Mouse (Mus musculus): ENCODE results near the gene Iscu. TPM values are rescaled to one million over a fixed set of nuclear protein-coding genes. Genes with fewer than 3 reads are reported as not detected.
"Not testable (repeated sequence)": the region's sequence is repeated elsewhere in the genome, so short reads cannot be mapped to it uniquely, and the experiment has no call there.

The Iscu gene
- total RNA-seq, 2 experiments from 2014 or later = 36.4 to 54.9 TPM

DNA sequence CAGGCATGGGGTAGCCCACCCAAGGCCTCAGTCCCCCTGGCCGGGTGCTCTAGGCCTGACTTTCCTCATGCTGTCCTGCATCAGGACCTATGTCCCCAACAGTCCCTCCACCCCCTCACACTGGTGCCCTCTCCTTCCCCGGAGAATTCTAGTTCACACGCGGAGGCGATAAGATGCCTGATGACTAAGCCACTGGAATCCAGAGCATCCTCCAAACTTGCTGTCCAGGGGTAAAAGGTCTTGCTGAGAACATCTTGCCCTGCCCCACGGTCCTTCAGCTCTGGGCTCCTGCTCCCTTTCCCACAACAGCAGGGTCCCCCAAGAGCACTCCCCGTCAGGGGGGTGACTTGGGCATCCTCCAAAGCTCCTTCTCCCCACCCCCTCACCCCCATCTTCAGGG is 10.1 kb downstream of the Iscu start:
- no peak for ATAC-seq (replicated peaks; ENCODE audit: low FRiP score, poor library complexity, severe bottlenecking)

DNA sequence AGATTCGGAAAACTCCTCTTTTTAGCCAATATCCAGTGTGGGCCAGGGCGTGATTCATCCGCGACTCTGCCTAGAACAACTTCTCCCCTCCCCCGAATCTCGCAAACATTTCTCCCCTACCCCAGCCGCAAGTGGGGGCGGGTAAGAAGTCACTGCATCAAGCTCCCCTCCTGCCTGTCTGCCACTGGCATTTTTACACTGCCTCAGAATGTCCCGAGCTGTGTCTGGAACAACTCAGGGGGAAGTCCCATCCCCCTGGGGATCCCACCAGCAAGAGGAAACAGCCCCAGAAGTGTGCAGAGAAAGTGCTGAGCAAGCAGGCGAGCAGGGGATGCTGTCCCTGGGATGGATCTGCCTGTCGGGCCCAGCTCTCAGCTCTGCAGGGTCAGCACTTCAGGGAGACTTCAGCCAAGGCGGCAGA is 11.0 kb downstream of the Iscu start:
- ATAC-seq (replicated peaks; ENCODE audit: low FRiP score, poor library complexity, severe bottlenecking) = no peak

DNA sequence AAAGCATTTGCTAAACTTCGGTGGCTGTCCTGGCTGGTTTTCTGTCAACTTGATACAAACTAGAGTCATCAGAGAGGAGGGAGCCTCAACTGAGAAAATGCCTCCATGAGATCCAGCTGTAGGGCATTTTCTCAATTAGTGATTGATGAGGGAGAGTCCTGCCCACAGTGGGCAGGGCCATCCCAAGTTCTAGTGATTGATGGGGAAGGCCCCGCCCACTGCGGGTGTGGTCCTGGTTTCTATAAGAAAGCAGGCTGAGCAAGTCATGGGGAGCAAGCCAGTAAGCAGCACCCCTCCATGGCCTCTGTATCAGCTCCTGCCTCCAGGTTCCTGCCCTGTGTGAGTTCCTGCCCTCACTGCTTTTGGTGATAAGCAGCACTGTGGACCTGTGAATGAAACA is 11.6 kb downstream of the Iscu start:
- not testable (repeated sequence) for ATAC-seq (replicated peaks; ENCODE audit: low FRiP score, poor library complexity, severe bottlenecking)

DNA sequence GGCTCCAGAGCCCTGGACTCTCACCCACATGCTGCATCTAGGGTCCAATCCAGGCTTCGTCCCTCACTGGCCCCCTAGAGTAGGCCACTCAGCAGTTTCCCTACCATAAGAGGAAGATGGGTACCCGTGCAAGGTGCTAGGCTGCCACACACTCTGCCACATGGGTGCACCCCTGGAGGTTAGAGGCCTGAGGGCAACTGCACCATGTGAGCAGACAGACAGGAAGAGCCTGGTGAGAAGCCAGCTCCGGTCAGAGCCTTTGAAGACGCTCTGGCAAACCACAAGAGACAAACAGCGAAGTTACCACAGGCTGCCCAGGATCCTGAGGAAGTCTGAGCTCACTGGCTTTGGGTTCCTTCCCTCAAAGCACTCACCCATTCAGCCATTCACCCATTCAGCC is 14.4 kb downstream of the Iscu start:
- ATAC-seq (replicated peaks; ENCODE audit: low FRiP score, poor library complexity, severe bottlenecking) = no peak

DNA sequence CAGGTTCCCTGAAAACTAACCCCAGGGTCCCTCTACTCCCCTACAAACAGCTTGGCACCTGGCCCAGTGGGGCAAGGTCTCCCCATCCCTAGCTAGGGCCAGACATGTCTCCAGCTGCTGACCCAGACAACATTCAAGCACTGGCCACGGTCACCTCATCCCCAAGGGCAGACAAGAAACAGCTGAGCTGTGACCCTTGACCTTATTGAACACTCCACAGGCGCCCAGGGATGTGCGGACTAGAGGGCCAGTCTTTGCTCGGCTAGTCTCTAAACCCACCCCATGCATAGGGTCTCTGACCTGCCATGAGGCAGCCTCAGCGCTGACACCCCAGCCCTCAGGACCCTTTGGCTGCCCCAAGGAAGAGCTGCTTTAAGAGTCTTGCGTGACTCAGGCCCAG is 16.1 kb downstream of the Iscu start:
- no peak for ATAC-seq (replicated peaks; ENCODE audit: low FRiP score, poor library complexity, severe bottlenecking)

DNA sequence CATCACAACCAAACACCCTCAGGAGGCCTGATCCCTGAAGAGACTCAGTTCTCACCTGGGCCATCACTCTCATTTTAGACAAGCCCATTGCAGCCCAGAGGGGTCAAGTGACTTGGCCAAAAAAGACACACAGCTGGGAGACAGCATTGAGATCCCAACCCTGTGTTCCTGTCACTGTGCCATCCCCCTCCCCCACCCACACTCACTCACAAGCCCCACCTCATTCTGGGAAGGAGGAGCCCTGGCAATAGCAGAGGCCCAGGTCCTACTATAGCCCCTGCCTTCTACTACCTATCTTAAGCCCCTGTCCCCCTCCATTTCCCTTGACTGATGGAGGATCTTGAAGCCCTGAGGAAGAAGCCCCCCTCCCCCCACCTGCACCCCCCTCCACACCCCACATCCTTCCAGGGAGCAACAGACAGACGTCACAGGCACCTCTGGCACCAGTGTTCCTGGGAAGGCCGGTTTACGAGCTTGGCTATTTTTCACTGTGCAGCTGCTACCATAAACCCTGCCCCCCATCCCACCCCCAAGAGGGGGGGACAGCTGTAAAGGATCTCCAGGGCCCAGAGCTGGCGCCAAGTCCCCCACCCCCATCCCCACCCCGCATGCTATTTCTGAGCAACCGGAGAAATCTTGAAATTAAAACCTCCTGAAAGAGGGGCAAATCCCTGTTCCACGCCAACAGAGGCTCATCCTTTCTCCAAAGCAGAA is 16.7 kb downstream of the Iscu start:
- no peak for ATAC-seq (replicated peaks; ENCODE audit: low FRiP score, poor library complexity, severe bottlenecking)

DNA sequence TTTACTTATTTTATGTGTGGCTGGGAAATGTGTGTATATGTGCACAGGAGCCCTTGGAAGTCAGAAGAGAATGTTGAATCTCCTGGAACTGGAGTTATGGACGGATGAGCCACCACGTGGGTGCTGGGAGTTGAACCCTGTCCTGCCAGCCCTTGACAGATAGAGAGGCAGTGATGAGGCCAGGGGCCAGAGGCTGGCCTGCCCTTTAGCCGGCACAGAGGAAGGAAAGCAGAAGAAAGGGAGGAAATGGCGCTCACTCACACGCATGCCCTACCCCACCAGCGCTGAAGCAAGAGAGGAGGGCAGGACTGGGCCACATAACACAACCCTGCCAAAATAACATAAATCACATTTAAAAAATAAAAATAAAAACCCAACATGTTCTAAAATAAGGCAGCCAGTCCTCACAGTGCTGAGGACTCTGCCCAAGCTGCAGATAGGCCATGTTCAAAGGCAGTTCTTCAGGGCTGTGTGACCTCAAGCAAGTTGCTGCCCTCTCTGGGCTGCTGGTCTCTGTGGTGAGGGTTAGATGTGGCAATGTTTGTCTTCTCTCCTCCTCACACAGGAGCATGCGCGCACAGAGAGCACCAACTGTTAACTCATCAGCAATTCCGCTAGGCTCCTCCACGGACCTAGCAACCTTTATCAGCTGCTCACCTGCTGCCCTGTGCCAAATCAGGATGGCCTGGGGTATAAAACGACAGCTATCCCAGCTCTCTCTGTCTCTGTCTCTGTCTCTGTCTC is 18.1 kb downstream of the Iscu start:
- ATAC-seq (replicated peaks; ENCODE audit: low FRiP score, poor library complexity, severe bottlenecking) = no peak

DNA sequence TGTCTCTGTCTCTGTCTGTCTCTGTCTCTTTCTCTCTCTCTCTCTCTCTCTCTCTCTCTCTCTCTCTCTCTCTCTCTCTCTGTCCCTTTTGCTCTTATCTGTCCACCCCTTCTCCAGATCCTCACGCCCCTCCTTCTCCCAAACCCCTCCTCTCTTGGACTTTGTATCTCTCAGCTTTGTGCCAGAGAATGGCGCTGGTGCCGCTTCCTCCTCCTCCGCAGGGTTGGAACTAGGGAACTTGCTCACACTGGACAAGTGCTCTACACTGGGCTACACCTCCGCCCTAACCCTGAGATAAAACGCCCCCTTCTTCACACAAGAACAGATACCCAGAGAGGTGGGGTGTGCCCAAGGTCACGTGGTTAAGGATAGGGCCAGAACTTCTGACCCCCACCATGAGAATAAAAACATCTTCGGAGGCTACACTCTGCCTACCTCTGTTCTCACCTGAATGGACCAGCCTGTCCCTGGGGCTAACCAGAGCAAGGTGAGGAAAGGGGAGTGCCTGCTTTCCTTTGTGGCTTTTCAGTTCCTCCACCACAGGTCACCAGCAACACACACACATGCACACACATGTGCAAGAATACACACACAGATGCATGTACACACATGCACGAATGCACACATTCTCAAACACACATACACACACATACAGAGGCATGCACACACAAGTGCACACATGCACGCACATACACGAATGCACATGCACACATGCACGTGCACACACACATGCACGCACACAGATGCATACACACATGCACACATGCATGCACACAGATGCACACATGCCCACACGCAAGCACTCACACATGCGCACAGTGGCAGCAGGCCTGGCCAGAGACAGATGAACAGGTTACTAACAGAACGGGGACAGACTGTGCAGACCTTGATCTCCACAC is 18.9 kb downstream of the Iscu start:
- no peak for ATAC-seq (replicated peaks; ENCODE audit: low FRiP score, poor library complexity, severe bottlenecking)

DNA sequence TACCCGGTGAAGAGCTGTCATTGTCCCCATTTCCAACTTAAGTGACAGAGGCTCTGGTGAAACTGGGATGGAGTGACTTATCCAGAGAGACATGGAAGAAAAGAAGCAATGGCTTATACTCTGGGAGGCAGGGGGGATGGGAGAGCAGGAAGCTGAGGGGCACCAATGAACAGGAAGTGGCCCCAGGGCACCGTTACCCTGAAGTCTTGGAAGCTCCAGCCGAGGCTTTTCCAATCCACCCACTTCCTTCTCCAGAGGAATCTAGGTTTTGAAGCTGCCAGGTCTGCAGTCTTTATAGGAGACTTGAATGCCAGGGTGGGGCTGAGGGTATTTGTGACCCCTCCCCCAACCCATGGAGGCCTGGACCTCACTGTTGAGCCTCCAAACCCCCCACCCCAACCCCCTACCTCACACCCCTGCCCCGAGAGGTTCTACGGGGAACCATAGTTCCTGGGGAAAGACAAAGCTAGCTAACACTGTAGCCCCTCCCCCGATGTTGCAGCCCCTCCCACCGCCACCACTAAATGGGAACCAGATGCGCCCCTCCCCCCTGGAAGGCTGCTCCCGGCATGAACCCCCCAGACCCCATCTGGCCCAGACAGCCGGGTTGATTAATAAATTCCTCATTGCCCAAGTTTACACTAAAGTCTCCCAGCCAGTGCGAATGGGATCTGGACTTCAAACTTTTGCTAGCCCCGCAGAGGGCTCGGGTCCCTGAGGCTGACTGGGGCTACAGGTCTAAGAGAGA is 24.0 kb downstream of the Iscu start:
- ATAC-seq (replicated peaks; ENCODE audit: low FRiP score, poor library complexity, severe bottlenecking) = no peak

DNA sequence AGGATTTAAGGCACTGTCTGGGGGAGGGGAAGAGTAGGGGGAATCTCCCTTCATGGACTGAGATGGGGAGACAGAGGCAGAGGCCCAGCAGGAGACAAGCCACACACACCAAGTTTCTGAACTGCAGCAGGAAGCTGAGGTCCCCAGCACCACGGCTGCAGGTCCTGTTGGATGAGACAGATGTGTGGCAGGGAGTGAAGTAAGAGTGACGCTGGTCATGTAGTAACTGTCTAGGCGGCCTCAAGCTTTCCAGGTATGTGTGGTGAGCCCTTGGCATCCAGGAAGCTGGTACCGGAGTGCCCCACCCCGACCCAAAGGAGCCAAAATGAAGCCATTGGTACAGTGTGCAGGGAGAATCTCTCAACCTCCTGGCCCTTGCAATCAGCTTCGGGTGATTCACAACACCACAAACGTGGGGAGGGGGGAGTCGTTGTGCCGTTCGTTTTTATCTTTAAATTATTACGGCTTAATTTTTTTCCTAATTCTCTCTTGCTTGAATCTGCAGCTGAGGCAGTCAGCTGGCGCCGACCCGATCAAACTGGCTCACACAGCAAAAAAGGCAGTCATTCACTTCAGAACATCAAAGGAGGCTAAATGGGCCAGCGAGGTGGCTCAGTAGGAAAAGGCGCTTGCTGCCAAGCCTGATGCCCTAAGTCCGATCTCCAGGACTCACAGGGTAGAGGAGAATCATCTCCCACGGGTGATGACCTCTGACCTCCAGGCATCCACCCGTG is 24.8 kb downstream of the Iscu start:
- ATAC-seq (replicated peaks; ENCODE audit: low FRiP score, poor library complexity, severe bottlenecking) = no peak

DNA sequence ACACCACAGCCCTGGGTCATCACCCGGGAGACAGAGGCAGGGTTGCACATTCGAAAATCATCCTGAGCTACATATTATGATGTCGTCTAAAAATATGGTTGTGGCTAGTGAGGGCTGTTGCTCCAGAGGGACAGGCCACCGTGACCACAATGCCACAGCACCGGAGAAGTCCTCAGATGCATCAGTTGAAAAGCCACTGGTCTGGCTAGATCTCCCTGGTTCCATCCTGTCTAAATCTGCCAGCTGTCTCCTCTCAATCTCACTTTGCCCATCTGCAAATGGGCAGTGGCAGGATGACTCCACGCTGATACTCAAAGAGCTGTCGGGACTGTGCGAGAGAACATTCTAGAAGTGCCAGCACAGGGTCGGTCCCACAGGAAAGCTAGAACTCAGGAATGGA is 26.0 kb downstream of the Iscu start:
- no peak for ATAC-seq (replicated peaks; ENCODE audit: low FRiP score, poor library complexity, severe bottlenecking)

DNA sequence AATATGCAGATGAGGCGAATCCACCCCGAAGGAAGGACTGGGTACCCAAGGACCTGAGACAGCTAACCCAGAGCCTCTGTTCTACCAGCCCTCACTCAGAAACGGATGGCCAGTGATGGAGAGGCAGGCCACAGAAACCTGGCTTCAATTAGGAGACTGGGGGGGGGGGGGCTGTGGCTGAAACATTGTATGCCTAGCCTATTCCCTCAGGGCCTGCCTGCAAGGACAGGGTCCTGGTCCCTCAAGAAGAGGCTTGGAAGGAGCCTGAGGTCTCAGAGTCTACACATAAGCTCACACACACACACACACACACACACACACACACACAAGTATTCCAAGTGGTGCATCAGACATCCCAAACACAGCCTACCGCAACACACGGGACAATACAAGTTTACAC is 27.1 kb downstream of the Iscu start:
- no peak for ATAC-seq (replicated peaks; ENCODE audit: low FRiP score, poor library complexity, severe bottlenecking)

DNA sequence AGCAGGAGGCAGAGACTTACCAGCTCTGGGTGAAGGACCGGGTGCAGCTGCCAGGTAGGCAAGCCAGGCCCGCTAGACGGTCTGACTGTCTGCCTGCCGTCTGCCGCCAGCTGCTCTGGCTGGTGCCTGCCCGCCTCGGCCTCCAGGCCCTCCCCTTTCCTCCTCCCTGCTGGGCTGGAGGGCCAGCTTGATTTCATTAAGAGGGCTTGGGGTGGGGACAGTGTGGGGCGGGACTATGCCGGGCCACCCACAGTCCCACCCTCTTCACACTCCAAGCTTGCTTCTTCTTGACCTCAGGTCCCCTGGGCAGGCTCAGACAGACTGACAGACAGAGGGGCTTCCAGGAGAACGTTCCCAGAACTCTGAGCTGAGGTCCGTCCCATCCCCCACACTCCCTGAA is 27.7 kb downstream of the Iscu start, which contains the start of gene Tmem119:
Gene Tmem119 (minus strand): TSS at position 237 of the 400 bp plus-strand sequence.
- no peak for ATAC-seq (replicated peaks; ENCODE audit: low FRiP score, poor library complexity, severe bottlenecking)

DNA sequence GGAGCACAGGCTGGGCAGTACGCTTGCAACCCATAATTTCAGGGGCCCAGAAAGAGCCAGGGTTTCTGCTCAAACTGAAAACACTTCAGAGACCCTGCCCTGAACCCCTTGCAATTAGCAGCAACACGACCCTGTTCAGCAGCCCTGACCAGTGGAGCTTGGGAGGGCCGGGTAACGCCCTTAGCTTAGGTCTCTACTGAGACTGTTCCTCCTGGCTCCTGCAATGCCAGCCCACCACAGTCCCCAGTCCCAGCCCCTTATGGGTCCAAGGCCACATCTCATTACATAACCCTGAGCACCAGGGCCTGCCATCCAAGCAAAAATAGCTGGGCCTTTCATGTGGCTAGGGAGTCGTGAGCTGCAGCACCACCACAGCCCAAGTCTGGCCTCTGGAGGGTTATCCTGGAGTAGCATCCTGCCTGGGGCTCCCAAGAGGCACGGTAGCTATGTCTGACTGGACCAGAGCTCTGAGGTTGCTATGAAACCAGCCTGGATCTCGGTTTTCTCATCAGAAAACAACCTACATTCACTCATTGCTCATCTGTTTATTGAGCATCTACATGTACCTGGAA is 31.9 kb downstream of the Iscu start:
- no peak for ATAC-seq (replicated peaks; ENCODE audit: low FRiP score, poor library complexity, severe bottlenecking)

DNA sequence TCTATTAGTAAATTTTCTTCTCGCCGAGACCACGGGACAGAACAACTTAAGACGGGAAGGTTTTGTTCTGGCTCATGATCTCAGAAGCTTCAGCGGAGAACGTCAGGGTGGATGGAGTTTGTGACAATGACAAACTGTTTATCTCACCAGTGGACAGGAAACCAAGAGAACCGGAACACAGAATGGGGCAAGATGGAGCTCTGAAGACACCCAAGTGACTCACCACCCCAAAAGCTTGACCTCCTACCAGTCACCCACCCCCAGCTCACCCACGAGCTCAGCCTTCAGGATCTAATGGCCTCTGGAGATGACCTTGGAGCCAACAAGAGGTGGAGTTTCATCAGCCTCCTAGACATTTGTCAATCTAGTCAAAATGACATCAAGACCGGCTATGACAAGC is 32.8 kb downstream of the Iscu start:
- ATAC-seq (replicated peaks; ENCODE audit: low FRiP score, poor library complexity, severe bottlenecking) = no peak

DNA sequence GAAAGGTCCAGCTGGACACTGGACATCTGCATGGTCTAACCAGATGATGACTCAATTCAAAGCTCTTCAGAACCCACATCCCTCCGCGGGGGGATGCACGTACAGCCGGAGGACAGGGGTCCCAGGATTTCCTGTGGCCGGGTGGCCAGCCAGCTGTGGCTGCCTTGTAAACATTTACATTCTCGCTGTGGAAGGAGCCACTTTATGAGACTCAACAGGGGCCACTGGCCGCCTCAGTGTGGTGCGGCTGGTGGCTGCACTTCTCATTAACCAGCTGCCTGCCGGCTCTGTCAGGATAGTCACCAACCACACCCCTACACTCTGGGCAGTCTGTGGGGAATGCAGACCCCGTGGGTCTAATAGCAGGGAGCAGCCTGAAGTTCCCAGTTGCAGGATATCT is 33.9 kb downstream of the Iscu start:
- no peak for ATAC-seq (replicated peaks; ENCODE audit: low FRiP score, poor library complexity, severe bottlenecking)

DNA sequence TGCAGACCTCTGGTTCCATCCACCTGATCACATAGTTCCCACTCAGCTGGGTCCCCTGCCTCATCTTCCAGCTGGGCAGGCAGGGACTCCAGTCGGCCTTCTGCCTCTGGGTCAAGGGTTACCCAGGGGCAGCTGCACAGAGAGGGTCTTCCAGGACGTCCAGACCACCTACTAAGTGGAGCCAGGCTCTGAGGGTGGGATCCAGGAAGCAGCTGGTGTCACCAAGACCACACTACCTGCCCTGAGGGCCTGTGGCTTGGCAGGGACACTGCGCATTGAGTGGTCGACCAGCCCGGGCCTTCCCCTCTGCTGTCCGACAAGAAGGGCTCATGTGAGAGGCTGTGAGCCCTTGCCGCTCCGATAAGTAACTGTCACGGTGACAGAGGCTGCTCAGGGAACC is 35.2 kb downstream of the Iscu start:
- ATAC-seq (replicated peaks; ENCODE audit: low FRiP score, poor library complexity, severe bottlenecking) = no peak

DNA sequence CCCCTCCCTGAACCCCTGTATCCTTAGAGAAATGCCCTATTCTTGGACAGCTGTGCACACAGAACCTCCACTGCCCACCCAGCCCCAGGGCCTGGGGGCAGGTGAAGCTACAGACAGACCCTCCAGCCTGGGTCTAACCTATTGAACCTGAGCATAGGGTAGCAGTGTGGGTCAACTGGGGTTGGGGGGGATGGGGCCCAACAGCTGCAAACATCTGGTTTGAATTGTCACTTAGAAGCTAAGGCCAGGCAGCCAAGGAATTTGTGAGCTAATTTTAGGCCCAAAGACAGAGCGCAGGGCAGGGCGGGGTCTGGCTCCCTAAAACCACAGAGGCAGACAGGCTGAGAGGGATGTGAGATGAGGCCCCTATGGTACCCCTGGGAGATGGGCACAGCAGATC is 35.6 kb downstream of the Iscu start:
- no peak for ATAC-seq (replicated peaks; ENCODE audit: low FRiP score, poor library complexity, severe bottlenecking)

DNA sequence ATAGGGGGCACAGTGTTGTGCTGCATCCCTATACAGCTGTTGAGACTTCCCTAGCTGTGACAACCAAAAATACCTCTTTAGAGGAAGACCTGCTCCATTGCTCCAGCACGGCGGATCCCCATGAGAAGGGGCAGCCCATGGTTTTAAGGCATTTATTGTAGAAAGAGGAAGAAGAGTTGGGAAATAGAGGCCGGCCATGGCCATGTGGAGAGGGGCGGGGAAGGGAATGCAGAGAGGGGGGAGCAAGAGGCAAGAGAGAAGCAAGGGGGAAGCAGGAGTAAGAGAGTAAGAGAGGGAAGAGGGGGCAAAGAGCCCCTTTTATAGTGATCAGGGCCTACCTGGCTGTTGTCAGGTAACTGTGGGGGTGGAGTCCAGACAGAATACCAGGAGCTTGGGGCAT is 37.6 kb downstream of the Iscu start:
- no peak for ATAC-seq (replicated peaks; ENCODE audit: low FRiP score, poor library complexity, severe bottlenecking)
